Mouse (Mus musculus): ENCODE data around the gene Mlh1.

DNA sequence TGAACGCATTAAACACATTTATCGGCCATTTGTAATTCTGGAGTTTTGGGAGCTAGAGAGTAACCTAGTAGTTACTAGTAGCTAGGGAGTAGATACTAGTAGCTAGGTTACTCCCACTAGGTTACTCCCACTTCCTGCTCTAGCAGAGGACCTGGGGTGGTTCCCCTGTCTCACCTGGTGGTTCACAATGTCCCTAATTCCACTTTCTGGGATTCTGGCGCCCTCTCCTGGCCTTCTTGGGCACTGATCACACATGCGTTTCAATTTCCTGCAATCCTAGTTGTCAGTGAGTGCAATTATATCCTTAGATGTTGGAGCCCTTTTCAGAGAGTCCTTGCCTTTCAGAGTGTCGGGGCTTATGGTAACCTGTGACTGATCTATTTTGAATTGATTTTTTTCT, 42.6 kb upstream of the Mlh1 start:
- TF ChIP-seq GATA1 (IDR thresholded peaks at IDR 0.05; ENCODE audit: low read length) (no peak), TAL1 (IDR thresholded peaks at IDR 0.05; ENCODE audit: low read length) (no peak)
